Mouse (Mus musculus) lung, postnatal 25 days (tissue): Measurements from ENCODE around the gene Ep400.
"Not testable (repeated sequence)": the region's sequence is repeated elsewhere in the genome, so short reads cannot be mapped to it uniquely, and the experiment has no call there.

Experiments
- DNase-seq: peaks from one replicate; pipeline ENCODE4 v3.0.0; 2022; ENCODE audit warnings: low spot score

Gene Ep400

DNA sequence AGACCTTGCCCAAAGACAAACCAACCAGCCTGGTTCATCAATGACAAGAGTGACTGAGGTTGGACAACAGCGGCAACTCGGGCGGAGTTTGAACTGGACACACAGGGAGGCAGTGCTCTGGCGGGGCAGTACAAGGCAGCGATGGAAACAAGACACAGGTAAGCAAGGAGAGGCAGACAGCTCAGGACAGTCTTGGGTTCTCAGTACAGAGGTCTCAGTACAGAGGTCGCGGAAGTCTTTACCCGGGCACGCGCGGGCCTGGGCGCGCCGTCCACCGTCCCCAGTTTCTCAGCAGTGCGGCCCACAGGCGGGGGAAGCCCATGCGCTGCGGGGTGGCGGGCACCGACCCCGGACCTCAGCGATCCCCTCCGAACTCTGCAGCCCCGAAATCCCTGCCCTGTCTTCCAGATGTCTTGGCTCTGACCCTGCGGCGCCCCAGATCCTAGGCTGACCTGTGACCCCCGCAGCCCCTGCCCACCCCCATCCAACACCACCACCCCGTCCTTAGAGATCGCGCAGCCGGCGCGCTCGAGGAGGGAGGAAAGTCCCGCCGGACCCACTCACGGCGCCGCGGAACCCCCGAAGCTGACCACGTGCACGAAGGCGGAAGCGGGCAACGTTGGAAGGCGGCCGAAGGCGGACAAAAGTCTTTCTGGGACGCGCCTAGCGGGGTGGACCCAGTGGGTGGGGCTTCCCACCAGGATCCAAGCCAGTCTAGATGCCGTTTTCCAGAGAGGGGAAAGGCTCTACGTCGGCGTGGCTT, 9.7 kb upstream of the Ep400 start, which contains the start of gene Pus1:
Pus1 (minus strand) TSS at position 662 of the 763 bp plus-strand sequence.
- DNase-seq = peak; percentile 94

- DNase-seq = no peak
These were observed 8.9 kb upstream of the Ep400 start for GRCm38 (mm10) chr5:110779276-110779997.

DNA sequence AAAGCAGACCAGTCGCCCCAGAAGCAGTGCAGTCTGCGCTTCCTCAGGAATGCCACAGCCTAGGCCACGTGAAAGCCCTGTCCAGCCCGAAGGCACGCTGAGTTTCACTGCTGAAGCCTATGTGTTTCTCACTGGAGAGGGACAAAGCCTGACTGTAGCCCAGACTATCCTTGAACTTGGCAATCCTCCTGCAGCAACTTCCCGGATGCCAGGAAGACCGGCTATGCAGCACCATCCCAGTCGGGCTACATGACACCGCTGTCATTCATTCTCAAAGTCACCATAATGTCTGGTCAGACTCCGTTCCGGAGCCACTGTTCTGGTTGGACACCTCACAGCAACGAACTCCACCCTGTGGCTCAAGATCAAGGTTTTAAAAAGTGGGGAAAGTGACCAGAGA, 7.7 kb upstream of the Ep400 start:
- DNase-seq = no peak

DNA sequence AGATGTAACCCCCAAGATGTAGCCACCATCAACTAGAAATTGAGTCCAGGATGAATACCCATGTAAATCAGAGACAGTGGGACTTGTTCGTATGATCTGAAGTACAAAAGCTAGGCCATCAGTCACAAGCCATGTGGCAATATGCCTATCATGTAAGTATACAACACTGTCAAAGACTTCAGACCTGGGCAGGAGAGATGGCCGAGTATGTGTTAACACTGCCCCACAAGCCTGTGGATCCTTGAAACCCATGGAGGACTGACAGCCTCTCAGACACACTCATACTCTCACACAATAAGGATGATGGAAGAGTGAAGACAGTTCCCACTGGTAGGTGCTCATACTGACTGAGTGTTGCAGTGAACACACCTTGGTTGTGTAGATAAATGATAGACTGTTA, 5.6 kb upstream of the Ep400 start:
- no peak for DNase-seq

DNA sequence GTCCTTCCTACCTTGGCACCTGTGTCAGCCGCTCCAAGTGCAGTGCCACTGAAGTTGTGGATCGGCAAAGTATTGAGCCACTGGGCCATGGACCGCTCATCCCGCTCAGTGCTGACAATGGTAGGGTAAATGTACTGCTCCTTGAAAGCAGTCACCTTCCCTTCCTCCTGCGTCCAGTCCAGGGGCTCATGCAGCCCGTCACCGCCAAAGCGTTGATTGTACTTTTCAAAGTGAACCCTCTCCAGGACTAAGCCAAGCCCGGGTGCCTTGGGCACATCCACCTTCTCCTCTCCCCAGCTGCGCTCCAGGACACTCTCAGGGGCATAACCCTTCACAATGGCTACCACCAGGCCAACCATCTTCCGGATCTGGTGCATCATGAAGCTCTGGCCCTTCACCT, 4.0 kb upstream of the Ep400 start:
- no peak for DNase-seq

GRCm38 (mm10) chr5:110772945-110773344, 2.4 kb upstream of the Ep400 start:
- not testable (repeated sequence) for DNase-seq

DNA sequence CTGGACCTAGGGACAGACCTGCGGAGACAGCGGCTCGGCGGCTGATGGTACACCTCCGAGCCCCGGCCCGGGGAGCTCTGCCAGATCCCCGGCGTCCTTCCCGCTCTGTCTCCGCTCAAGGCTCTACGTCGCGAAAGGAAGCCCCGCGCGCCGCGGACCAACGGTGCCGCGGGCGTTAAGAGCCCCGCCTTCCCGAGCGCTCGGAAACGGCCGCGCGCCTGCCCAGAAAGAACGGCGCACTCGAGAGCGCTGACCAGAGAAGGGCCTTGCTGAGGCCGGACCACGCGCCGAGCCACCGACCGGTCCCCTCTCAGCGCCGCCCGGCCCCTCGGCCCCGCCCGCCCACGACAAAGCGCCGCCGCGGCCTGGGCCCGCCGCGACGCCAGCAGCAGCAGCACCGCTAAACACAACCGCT, 479 bp downstream of the Ep400 start:
- no peak for DNase-seq

- no peak for DNase-seq
These were observed 1.2 kb downstream of the Ep400 start for GRCm38 (mm10) chr5:110769272-110769671.

DNA sequence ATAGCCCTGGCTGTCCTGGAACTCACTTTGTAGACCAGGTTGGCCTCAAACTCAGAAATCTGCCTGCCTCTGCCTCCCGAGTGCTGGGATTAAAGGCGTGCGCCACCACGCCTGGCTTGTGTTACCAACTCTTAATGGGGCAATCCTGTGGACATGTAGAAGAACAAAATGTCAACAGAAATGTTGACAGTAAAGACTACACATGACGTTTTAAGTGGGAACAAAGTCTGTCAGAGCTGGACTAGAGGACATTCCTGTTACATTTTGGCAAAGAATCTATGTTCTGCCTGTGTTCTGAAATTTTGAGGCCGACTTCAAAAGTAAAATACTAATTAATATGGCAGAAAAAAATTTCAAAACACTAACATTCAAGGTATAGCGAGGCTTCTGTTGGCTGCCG, 6.6 kb downstream of the Ep400 start:
- DNase-seq = no peak

DNA sequence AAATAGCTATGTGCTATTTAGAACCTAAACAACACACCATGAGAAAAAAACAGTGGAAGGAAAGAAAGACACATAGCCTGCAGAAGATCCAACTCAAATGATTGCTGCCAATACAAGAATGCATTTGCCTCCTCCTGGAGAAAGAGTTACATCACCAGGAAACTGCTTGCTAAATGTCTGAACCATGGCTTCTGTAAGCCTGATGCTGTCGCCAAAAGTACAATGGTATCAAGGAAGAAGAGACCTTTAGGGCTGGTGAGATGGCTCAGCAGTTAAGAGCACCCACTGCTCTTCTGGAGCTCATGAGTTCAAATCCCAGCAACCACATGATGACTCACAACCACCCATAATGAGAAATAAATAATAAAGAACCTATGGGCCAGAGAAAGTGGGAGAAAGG, 25.5 kb downstream of the Ep400 start:
- no peak for DNase-seq

GRCm38 (mm10) chr5:110739496-110740275, 30.8 kb downstream of the Ep400 start:
- DNase-seq = no peak

DNA sequence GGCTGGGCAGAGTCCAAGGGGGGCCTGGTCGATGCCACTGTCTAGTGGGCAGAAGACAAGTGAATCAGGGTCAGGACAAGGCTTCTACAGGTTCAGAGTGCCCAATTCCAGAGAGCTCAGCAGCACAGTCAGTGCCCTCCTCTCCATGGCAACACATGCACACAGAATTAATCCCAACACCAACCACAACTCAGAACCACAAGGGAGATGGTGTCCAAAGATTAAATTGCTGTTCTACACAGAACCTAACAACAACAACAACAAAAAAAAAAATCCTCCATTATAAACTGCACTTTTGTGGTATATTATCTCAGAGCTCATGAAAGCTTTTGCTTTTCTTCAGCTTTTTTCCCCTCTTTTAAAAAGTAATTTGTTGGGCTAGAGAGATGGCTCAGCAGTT, 34.9 kb downstream of the Ep400 start:
- DNase-seq = no peak

DNA sequence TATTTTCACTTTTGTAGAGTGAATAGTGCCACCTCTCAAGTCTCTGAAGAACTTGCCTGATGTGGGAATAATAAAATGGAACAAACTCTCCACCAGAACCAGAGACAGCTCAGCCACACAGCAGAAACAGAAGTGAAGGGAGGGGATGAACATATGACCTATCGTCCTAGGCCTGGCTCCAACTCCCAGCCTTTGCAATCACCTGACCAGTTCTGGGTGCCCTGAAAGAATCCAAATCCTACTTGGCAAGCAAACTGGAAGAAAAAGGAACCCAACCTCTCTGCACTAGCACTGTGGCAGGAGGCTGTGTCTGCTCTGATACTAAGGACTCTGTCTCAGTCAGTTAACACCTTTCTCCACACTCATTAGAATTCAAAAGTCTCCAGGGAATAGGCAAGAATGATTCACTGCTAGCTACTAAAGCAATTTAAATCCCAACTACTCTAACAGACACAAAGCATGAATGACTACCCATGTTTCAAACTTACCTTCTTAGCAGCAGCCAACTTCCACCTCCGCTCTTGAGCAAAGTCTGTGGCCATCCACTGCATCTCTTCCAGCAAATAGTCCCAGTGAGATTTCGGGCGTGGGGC, 37.2 kb downstream of the Ep400 start:
- DNase-seq = no peak

- DNase-seq = no peak
These were observed 39.3 kb downstream of the Ep400 start for GRCm38 (mm10) chr5:110731227-110731626.

DNA sequence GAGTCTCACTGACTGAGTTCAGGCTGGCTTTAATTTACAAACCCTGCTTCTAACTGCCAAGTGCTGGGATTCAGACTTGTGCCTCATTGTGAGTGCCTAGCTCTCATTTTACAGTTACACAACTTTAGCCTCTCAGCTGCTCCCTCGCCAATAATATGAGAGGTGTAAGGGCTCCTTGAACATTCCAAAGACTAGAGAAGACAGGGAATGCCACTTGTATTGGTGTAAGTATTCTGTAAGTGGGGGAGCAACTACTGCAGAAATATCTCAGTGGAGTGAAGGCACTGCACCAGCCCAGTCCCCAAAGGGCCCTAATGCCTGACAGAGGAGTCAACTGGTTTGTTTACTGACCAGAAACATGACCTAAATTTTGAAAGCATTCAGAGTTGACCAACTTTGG, 42.7 kb downstream of the Ep400 start:
- DNase-seq = peak; percentile 85

- DNase-seq = no peak
These were observed 47.0 kb downstream of the Ep400 start for GRCm38 (mm10) chr5:110723543-110723942.

- DNase-seq = not testable (repeated sequence)
These were observed 49.1 kb downstream of the Ep400 start for GRCm38 (mm10) chr5:110721463-110721862.

GRCm38 (mm10) chr5:110711455-110711854, 59.1 kb downstream of the Ep400 start:
- DNase-seq = no peak

- no peak for DNase-seq
These were observed 61.3 kb downstream of the Ep400 start for GRCm38 (mm10) chr5:110709256-110709655.

DNA sequence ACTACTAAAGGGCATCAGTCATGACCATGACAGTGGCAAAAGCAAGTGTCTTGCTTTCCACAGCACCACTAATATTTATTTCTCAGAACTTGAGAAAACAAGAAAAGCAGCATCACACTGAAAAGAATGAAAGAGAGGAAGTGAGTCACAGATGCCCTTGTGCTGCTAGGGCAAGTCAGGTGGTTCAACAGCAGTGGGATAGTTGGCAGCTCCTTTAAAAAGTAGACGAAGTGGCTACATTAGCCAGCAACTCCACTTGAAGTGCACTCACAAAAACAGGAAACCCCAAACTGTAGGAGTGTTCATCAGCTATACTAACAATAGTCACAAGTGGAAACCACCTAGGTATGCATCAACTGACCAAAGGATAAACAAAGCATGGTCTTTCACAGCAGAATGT, 66.5 kb downstream of the Ep400 start:
- DNase-seq = peak; percentile 49

GRCm38 (mm10) chr5:110698617-110699016, 71.9 kb downstream of the Ep400 start:
- DNase-seq = no peak

DNA sequence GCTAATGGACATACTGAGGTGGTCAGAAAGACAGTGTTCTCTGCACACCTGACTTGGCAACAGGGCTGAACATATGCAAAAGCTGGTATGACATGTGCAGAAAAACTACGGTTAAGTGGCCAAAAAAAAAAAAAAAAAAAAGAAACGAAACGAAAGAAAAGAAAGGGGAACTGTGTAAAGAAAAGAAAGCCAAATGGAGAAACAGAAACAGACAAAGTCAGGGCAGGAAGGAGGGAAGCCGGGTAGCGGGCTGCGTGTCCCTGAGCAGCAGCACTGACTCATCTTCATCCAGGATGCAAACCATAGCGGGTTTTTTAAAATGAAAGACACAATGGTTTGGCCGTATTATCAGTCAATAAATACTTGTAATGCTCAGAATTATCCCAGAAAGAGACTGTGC, 88.5 kb downstream of the Ep400 start:
- DNase-seq = no peak
